Mouse (Mus musculus): ENCODE results near the gene Lrp6.

Gene Lrp6

DNA sequence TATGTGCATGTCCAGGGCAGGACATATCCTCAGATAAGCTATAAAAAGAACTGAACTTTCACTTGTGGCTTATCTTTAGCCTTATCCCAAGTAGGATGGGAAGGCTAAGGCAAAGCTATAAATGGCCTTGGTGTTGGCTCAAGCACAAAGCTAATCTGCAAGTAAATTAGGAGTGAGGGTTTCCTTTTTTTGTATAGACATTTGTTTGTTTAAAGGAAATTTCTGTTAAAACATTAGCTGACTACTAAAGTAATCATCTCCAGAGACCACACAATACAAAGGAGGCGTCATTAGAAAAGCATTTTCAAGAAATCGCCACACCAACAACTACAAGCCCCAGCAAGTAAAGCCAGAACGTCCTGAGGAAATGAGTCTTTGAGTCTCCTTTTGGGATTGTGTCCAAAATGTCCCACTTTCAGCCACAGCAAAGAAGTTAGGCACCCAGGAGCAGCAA lies 8.6 kb upstream of the Lrp6 start:
- DNase-seq (ENCODE audit: extremely low spot score, low read depth, low spot score) = no peak

DNA sequence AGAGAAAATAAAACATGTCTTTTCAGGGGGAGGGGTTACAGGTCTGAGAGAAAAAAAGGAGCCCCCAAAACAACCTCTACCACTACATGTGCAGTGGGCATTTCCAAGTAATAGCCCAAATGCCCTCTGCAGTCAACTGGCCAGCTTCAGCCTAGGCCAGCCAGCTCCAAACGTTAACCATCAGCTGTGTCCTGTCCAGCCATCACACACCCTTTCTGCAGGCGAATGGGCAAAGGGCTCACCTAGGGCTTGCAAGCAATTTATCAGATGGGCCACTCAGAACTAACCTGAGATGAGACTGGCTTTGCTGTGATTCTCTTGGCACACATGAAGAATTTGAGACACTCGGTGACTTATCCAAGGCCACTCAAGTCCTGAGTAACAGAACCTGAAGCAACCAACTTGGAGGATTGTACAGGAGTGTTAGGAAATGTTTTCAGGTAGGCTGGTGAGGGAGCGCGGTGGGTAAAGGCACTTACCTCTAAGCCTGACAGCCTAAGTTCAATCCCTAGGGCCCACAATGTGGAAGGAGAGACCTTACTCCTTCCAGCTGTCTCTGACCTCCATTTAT lies 1.3 kb upstream of the Lrp6 start:
- no peak for DNase-seq (ENCODE audit: extremely low spot score, low read depth, low spot score)

DNA sequence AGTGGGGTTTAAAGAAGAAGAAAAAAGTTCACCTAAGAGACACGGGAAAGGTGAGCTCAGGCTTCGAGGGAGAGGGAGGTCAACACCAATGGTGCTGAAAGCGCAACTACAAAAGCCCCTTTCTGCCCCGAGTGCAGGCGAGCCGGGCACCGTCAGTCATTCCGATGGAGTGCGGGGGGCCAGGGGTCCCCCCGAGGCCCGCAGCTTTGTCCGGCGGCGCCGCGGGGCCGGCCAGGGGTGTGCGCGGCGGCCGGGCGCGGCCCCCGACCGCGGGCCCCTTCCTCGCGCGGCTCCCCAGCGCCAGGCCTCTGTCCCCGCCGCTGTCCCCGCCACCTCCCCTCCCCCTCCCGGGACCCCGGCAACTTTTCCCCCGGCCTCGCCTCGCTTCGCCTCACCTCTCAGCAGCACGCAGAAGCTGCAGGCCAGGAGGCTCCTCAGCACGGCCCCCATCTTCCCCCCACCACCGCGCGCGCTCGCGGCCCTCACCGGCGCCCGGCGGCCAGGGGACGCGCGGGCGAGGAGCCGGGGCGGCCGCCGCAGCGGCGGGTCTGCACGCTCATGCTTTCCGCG lies 432 bp downstream of the Lrp6 start:
- no peak for DNase-seq (ENCODE audit: extremely low spot score, low read depth, low spot score)

DNA sequence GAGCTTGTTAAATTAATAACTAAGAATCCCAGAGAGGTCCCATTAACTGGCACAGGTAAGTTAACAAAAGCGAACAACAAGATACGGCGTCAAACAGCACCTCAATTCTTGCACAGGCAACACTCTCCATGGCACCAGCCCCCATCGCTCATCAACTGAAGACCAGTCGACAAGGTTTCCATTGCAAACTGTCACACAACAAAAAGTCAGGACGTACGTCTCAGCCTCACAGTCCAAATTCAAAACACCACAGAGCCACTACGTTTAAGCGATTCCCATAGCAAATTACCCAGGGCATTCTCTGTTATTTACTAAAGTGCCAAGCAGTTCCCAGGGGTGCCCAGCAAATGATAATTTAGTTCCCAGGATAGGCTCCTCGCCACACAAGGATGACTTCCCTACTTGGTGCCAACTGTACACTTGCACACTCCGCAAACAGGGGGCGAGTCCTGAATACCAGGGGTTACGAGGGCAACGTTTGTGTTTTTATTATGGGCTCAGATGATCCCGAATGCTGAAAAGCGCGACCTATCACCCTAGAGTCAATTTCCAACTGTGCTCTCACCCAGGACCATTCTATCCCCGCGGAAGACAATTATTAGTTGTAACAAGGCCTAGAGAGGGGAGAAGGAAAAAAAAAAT lies 1.0 kb downstream of the Lrp6 start:
- no peak for DNase-seq (ENCODE audit: extremely low spot score, low read depth, low spot score)

DNA sequence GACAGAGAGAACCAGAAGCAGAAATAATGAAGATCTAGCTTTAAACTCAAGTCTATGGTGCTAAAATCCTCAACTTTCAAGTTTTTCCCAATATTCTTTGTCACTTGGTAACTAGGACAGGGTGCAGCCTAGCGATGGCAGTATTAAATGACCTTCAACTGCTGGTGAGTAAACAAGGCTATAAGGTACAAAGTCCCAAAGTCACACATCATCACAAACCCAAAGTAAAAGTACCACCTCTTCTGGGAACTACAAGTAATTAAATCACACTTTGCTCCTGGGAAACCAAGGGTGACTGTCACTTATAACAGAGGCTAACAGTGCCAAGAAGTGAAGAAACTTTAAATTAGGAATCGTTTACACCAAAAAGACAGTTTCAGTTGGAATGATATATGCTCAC lies 2.2 kb downstream of the Lrp6 start:
- DNase-seq (ENCODE audit: extremely low spot score, low read depth, low spot score) = no peak

DNA sequence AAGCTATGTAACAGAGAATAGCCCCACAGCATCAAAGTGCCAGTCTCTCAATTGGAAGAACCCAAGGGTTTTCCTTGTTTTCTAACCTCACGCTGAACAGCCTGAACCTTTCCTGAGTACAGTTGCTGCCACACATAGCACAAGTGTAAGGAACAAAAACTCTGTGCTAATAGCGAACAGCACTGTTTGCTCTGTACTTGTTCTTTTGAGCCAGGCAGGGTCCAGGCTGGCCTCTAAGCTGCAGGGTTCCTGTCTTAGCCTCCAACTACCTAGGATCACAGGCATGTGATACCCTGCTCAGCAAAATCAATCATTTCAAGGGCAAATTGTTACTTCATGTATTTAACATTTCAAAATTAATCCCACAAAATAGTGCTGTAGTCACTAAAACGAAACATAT lies 7.1 kb downstream of the Lrp6 start:
- DNase-seq (ENCODE audit: extremely low spot score, low read depth, low spot score) = no peak

DNA sequence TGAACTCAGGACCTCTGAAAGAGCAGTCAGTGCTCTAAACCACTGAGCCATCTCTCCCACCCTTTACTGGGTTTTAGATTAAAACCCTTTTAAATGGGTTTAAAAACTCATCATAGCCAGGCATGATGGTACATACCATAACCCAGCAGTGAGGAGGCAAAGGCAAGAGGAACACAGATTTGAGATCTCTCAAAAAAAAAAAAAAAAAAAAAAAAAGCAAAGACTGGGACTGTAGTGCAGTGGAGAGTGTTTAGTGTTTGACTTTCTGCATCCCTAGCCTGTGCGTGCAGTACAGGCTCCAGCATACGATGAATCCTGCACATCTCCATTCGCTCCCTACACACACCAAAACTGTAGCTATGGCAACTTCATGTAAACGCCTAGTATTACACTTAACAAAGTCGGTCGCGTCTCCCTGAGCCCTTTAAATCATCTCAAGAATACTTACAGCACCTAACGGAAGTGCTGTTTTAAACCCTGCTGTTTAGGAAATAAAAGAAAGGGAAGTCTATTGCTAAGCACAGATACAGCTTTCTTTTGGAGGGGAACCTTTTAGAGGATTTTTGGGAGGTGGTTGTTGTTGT lies 8.1 kb downstream of the Lrp6 start:
- DNase-seq (ENCODE audit: extremely low spot score, low read depth, low spot score) = no peak

DNA sequence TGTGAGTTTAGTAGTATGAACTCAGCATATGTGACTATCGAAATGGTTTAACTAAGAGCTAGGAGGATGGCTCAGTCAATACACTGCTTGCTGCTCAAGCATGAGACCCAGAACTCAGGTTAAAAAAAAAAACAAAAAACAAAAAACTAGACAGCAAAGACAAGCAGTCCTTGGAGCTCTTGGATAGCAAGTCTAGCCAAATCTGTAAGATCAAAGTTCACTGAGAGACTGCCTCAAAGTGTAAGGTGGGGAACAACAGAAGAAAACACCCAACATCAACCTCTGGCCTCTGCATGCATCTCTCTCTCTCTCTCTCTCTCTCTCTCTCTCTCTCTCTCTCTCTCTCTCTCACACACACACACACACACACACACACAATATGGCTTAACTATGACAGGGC lies 9.7 kb downstream of the Lrp6 start:
- no peak for DNase-seq (ENCODE audit: extremely low spot score, low read depth, low spot score)

DNA sequence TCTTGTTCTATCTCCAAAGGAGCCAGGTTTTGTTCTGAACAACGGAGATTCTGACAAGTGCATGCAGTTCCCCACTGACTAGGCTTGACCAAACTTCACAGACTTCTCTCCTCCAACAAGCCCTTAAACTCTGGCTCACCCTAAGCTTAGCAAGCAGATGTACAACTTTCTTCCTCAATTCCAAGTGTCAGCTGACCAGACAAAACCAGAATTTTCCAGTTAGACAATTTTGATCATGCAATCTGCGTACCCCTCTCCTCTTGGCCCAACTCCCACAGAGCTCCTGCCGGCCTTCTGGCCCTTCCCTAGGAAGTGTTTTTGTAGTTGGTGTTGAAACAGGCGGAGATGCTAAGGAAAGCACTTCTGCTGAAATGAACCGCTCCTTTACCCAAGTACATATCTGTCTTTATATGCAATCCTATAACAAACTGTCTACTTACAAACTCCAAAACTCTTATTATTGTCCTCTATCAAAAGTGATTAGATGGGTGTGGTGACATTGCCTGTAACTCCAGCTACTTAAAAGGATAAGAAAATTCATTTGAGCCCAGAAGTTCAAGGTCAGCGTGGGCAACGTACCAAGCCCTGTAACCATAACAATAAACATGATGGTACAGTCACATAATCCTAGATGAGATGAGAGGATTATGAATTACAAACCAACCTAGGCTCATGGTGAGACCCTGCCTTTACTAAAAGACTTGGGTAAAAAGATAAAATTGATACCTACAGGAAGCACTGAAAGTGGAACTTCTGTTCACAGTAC lies 10.4 kb downstream of the Lrp6 start:
- no peak for DNase-seq (ENCODE audit: extremely low spot score, low read depth, low spot score)

DNA sequence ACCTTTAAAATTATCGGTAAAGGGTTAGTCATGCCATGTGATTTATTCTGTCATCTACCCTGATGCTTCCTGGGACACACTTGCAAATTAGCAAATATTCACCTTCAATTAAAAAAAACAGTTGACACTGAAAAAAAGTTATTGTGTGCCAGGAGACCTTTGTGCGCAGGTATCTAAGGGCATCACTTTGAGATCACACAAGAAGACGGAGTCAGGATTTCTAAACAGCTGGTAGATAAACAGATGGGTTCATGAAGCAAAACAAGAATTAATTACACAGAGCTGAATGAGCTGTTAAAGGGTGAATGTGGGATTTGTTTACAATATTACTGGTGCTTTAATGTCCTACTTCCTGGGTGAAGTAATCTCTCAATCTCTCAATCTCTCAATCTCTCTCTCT lies 11.6 kb downstream of the Lrp6 start:
- no peak for DNase-seq (ENCODE audit: extremely low spot score, low read depth, low spot score)

DNA sequence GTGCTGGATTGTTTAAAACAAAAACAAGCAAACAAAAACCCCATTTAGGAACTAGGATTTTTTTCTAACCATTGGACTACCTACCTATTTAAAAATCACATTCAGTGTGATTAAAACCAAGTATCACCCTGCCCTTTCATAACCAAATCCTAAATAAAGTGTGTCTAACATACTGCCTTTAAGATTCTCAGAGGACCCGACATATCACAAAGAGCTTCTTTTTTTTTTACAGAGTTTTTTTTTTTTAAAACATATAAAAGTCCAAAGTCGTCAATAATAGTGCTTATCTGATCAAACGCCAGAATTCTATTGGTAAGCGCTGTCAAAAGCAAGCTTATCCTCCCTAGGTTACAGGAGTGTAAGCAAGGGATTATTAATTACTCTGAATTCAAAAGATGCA lies 12.5 kb downstream of the Lrp6 start:
- DNase-seq (ENCODE audit: extremely low spot score, low read depth, low spot score) = no peak

DNA sequence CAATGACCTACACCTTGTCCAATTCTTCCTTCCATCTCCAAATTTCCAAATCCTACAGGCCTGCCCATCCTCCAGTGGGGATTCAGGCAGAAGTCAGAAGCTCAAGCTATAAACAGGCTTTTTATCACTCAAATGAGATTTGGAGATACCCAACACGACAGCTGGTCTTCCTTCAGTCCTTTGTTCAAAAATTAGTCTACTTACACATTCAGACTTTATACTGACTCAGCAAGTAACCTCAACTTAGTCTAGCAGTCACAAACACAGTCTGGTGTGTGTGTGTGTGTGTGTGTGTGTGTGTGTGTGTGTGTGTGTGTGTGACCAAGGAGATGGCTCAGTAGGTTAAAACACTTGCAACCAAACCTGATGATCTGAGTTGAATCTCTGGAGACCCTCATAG lies 15.8 kb downstream of the Lrp6 start:
- no peak for DNase-seq (ENCODE audit: extremely low spot score, low read depth, low spot score)

DNA sequence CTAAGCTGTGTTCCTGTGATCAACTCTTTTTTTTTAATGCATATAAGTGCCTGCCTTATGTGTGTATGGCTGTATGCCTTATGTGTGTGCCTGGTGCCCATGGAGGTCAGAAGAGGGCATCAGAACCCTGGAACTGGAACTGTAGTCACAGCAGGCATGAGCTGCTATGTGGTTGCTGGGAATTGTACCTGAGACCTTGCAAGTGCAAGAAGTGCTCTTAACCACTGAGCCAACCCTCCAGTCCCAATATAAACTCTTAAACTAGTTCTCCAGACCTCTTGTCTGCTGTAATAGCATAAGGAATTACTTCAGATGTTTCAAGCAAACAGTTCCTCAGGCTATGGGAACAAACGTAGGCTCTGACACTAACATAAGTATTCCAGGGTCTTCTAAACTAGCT lies 16.4 kb downstream of the Lrp6 start:
- DNase-seq (ENCODE audit: extremely low spot score, low read depth, low spot score) = no peak

DNA sequence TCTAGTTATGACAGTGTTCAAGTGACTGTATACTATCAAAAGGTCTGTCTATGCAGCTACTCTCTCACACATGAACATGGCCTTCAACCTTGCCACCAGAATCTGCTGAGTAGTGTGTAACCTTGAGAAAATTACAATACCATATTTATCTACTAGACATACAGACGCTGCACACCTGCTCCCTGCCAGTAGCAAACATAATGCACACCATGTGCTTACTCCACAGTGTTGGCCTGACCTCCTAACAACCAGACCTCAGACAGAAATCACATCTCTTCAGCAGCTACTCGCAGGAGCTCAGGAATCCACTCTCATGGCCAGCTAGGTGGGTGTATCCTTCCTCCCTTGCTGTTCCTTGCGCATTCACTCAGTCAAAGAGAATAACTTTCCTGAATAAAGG lies 21.9 kb downstream of the Lrp6 start:
- DNase-seq (ENCODE audit: extremely low spot score, low read depth, low spot score) = no peak

DNA sequence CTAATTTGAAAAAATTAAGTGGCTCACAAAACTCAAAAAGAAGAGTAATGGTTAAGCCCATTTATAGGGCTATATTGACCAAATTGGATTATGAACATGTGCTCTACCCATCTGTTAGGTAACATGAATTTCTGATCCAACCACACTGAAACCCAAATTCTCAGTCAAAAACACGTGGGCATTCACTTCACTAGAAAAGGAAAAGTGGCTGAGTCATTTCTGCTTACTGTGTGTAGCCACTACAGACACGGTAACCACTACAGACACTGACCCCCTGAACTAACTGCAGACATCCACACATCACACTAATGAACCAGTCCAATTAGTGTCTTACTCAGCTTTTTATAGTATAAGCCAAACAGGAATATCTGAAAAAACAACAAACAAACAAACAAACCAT lies 22.7 kb downstream of the Lrp6 start:
- DNase-seq (ENCODE audit: extremely low spot score, low read depth, low spot score) = no peak

DNA sequence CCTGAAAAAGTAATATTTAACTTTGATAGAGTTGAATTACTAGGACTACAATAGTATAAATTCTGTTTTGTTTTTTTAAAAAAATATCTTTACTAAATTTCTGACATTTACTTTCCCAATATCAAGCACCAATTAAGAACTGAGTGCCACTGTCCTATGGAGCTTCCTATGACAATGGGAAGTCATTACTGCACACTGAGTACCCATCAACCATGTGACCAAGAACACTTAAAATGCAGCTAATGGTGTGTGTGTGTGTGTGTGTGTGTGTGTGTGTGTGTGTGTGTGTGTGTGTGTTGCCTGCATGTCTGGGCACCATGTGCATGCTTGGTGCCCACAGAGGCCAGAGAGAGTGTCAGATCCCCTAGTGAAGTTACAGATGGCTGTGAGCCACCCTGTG lies 23.2 kb downstream of the Lrp6 start:
- no peak for DNase-seq (ENCODE audit: extremely low spot score, low read depth, low spot score)

DNA sequence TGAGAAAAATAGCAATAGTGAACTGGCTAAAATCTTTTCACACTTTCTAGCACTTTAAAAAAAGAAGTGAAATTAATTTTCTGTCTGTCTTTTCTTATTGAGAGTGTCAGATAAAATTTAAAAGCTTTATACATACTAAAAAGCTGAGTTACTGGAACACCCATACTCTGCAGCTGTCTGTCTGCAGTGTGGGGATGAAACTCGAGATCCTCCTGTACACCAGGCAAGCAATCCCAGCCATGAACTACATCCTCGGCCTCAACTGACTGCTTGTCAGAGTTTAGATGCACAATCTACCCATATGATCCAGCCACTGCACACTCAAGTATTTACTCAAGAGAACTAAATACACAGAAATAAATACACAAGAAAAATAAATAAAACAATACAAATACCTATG lies 24.4 kb downstream of the Lrp6 start:
- DNase-seq (ENCODE audit: extremely low spot score, low read depth, low spot score) = no peak

DNA sequence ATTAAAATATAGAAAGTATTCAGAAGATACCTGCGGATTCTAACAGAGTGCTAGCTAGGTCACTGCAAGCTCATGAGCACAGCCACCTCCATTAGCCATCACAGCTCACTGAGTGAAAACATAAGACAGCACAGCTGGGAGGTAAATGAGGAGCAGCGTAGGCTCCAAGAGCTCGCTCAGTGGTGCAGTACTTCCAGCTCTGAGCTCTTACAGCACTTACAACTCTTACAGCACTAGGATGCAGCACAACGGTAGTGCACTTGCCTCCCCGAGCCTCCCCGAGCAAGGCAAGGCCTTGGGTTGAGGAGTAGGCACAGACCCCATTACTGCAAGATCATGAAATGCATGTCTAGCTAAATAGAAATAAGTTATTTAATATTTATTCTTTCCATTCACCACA lies 26.6 kb downstream of the Lrp6 start:
- DNase-seq (ENCODE audit: extremely low spot score, low read depth, low spot score) = no peak

DNA sequence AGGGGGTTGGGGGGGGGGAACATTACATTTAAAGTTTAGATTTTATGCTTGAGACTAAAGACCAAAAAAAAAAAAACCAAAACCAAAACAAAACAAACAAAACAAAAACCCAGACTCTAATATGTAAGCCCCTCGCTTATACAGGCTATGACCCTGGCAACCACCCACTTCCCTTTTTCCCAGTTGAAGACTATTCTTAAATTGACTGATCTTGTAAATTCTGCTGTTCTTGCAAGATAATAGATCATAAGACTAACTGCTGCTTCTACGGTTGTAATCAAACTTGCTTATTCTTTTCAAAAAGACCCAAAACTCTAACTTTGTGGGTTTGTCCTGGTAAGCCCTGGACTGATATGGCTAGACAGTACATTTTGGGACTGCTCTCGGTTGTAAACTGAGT lies 27.3 kb downstream of the Lrp6 start:
- DNase-seq (ENCODE audit: extremely low spot score, low read depth, low spot score) = no peak

DNA sequence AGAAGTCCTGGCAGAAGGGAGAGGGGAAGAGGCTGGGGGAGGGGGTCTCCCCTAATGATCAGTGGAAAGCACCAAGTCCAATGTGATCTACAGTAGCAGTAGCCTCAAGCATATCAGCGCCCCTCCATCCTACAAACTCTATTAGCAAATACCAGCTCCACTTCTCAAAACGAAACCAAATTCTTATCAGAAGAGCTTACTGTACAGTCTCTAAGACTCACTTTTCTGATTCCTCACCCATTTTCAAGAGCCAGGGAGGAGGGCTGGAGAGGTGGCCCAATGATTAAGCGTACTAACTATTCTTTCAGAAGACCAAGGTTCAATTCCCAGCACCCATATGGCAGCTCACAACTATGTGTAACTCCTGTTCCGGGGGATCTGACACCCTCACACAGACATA lies 28.0 kb downstream of the Lrp6 start:
- no peak for DNase-seq (ENCODE audit: extremely low spot score, low read depth, low spot score)

DNA sequence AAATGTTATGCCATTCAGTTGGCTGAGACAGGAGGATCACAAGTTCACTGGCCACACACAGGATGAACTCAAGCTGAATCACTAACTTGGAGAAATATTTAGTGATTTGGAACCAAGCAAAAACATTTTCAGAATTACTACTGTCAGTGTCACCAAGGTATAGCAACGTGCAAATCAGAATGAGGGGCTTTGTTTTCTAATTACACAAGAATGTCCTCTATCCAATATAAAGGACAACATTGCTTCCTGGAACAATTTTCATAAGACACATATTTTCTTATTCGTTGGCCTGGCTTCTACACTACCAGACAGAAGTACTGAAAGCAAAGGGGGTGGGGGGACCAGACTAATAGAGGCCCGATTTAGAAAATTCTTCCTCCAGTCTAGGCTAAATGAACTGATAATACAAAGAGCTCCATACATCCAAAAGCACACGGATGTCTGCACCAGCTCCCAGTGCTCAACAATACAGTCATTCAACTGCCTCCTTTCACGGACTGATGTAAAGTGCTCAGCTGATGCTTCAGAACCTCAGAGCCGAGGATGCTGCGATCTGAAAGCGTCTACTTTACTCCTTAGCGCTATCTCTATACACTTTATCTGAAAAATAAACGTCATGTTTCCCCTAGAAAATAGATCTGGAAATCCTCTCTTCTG lies 29.2 kb downstream of the Lrp6 start:
- no peak for DNase-seq (ENCODE audit: extremely low spot score, low read depth, low spot score)

Measured in hindlimb bud, embryonic 11.5 days (tissue).